Mouse (Mus musculus): ENCODE measurements around the gene Etl4. TPM values are rescaled to one million over a fixed set of nuclear protein-coding genes. Genes with fewer than 3 reads are reported as not detected.

The Etl4 gene
- polyA plus RNA-seq, 1 experiment, result 8.2 TPM

DNA sequence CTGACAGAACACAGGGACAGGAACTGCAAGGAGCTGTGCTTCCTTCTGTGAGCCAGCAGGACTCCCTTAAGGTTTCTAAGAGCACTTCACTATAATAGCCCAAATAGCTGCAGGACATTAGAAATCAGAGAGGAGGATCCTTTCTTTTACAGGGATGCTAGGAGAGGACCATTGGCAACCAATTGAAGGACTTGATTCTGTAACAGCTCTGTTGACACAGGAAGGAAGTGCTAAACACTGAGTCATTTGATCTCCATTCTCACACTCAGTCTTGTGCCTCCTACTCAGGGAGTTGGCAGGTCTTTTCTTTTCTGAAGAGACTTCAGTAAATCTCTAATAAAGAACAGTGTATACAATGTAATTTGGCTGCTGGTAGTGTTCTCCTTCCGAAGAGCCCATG is 838.9 kb downstream of the Etl4 start:
- WGBS, result 57% methylated on average over 1 of the region's 1 CpGs
- no peak overlapping the region for H3K27ac ChIP-seq (ENCODE audit: control insufficient read depth, insufficient read depth, low read depth, low read length, poor library complexity)

DNA sequence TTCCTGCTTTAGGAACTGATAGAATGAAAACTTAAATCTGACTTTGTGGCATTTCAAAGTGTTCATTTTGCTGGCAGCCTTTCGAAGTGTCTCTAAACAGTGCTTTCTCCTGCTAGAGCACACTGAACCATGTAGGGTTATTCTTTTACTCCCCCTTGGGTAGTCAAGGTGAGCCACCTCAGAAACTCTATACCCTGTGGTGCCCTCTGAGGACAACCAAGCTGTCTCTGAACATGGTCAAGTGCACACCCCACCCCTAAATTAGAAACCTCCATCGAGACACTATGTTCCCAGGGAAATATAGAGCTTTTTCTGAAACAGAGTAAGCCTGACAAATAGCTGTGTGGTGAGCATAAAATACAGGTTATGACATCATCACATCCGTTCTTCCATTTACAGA is 840.1 kb downstream of the Etl4 start:
- 71% methylated on average over 3 of the region's 3 CpGs for WGBS
- Histone ChIP-seq H3K4me1 (ENCODE audit: control insufficient read depth, insufficient read depth, low read length) (no peaks in the 10 kb centered on the region), H3K27ac (ENCODE audit: control insufficient read depth, insufficient read depth, low read depth, low read length, poor library complexity) (no peak overlapping the region), H3K4me3 (replicated peaks; ENCODE audit: control insufficient read depth, low read depth, low read length) (no peak overlapping the region)
- no peak for TF ChIP-seq POLR2A (IDR thresholded peaks at IDR 0.05; ENCODE audit: borderline replicate concordance, control insufficient read depth, low read depth, low read length)
- no peak for TF ChIP-seq CTCF (IDR thresholded peaks at IDR 0.05; ENCODE audit: control insufficient read depth, insufficient read depth, low read length)

More for the DNA sequence above, 838.9 kb downstream of the Etl4 start:
- Histone ChIP-seq H3K4me1 (ENCODE audit: control insufficient read depth, insufficient read depth, low read length) (no peaks in the 10 kb centered on the region), H3K4me3 (replicated peaks; ENCODE audit: control insufficient read depth, low read depth, low read length) (no peak overlapping the region)
- no peak for TF ChIP-seq POLR2A (IDR thresholded peaks at IDR 0.05; ENCODE audit: borderline replicate concordance, control insufficient read depth, low read depth, low read length)
- no peak for TF ChIP-seq CTCF (IDR thresholded peaks at IDR 0.05; ENCODE audit: control insufficient read depth, insufficient read depth, low read length)

DNA sequence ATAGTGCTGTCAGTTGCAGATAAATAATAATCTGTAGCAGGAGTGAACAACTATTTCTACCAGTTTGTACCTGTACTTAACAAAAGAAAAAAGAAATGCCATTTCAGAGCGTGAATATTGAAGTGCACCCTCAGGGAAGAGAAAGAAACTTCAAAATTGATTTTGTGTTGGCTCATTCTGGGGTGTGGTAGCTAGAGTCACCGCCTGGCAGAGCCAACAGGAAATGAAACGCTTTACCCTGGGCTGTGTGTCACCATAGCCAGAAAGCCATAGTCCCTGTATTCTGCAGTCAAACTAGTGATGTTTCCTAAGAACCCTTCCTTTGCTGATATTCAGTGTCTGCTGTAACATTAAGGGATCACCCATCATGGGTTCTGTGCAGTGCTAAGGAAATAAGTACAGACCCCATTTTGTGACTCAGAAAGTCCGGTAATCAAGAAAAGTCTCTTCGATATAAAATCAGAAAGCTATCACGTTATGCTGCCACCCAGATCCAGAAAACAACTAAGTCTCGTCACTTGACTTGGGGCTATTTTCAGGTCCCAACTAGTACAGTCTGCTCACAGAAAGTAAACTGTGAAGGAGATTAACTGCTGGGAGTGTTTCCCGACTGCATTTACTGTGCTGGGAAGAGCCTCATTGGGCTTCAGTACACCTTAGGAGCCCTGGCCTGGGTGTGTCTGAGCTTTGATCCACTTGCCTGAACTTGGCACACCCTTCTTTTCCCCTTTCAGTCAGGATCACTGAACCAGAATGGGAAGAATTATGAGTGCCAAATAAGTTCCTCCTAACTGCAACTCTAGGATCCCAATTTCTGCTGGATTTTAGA is 843.9 kb downstream of the Etl4 start:
- Histone ChIP-seq H3K27ac (ENCODE audit: control insufficient read depth, insufficient read depth, low read depth, low read length, poor library complexity) (no peak overlapping the region), H3K4me3 (replicated peaks; ENCODE audit: control insufficient read depth, low read depth, low read length) (no peak overlapping the region), H3K4me1 (ENCODE audit: control insufficient read depth, insufficient read depth, low read length) (no peaks in the 10 kb centered on the region)
- 65% methylated on average over 8 of the region's 8 CpGs for WGBS
- no peak for TF ChIP-seq POLR2A (IDR thresholded peaks at IDR 0.05; ENCODE audit: borderline replicate concordance, control insufficient read depth, low read depth, low read length)
- no peak for TF ChIP-seq CTCF (IDR thresholded peaks at IDR 0.05; ENCODE audit: control insufficient read depth, insufficient read depth, low read length)

DNA sequence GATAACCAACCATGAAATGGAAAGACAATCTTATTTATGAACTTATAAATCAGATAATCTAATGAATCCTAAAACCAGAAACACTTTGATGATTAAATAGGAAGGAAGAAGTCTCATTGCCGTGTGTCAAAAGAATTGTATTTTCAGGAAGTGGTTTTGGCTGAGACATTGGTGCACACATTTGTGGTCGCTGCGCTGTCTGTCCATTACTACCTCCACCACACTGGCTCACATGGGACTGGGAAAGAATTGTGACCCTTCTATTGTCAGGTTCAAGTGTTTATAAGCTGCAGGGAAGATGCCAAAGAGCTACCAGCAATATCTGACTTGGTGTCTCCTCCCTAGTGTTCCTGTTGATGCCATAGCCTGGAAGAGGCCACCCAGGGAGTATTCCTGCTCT is 847.4 kb downstream of the Etl4 start:
- TF ChIP-seq CTCF (IDR thresholded peaks at IDR 0.05; ENCODE audit: control insufficient read depth, insufficient read depth, low read length) (no peak), POLR2A (IDR thresholded peaks at IDR 0.05; ENCODE audit: borderline replicate concordance, control insufficient read depth, low read depth, low read length) (no peak)
- Histone ChIP-seq H3K4me3 (replicated peaks; ENCODE audit: control insufficient read depth, low read depth, low read length) (no peak overlapping the region), H3K27ac (ENCODE audit: control insufficient read depth, insufficient read depth, low read depth, low read length, poor library complexity) (no peak overlapping the region), H3K4me1 (ENCODE audit: control insufficient read depth, insufficient read depth, low read length) (no peaks in the 10 kb centered on the region)
- WGBS, result 5% methylated on average over 3 of the region's 3 CpGs

DNA sequence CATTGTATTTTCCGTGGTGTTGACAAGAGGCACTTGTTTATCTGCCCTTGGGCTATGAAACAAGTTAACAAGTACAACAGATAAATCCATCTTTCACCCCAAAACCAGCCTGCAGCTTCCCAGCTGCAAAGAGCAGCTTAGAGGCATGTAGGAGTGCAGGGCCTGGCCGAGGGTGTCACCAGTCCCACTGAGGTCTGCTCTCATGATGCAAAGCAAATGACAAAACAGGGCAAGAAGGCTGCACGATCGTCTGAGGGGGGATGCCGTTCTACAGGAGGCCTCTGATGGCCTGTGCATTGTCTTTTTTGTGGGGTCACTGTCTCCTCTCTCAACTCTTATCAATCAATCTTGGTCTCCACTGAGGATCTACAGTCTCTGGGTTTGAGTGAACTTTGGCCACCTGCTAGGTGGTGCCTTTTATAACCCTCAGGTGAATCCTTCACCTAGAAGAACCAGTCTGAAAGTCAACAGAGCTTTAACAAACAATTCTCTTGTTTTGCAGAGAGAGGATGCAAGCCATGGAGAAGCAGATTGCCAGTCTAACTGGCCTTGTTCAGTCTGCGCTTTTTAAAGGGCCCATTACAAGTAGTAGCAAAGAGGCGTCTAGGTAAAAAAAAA is 849.6 kb downstream of the Etl4 start:
- 78% methylated on average over 7 of the region's 7 CpGs for WGBS
- no peak overlapping the region for H3K4me3 ChIP-seq (replicated peaks; ENCODE audit: control insufficient read depth, low read depth, low read length)
- TF ChIP-seq POLR2A (IDR thresholded peaks at IDR 0.05; ENCODE audit: borderline replicate concordance, control insufficient read depth, low read depth, low read length), result no peak
- no peak for TF ChIP-seq CTCF (IDR thresholded peaks at IDR 0.05; ENCODE audit: control insufficient read depth, insufficient read depth, low read length)

DNA sequence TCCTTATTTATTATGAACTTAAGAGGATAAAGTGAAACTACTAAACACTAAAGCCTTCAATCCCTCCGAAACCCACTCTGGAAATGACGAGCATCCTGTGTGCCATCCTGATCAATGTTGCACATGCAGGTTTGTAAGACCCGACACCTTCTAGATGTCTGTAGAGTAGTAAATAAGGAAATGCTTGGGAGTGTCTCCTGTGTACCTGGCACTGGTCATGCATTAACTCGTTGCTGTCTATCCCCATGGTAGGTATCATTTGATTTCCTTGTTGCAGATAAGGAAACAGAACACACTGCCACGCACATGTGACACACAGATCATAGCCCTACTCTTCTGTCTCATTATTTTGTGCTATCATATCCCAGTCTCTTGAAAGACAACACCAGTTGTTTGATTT is 851.7 kb downstream of the Etl4 start:
- Histone ChIP-seq H3K27ac (ENCODE audit: control insufficient read depth, insufficient read depth, low read depth, low read length, poor library complexity) (no peak overlapping the region), H3K4me1 (ENCODE audit: control insufficient read depth, insufficient read depth, low read length) (no peaks in the 10 kb centered on the region), H3K4me3 (replicated peaks; ENCODE audit: control insufficient read depth, low read depth, low read length) (no peak overlapping the region)
- 80% methylated on average over 5 of the region's 5 CpGs for WGBS
- TF ChIP-seq CTCF (IDR thresholded peaks at IDR 0.05; ENCODE audit: control insufficient read depth, insufficient read depth, low read length) (no peak), POLR2A (IDR thresholded peaks at IDR 0.05; ENCODE audit: borderline replicate concordance, control insufficient read depth, low read depth, low read length) (no peak)

More for the DNA sequence above, 849.6 kb downstream of the Etl4 start:
- Histone ChIP-seq H3K4me1 (ENCODE audit: control insufficient read depth, insufficient read depth, low read length) (no peaks in the 10 kb centered on the region), H3K27ac (ENCODE audit: control insufficient read depth, insufficient read depth, low read depth, low read length, poor library complexity) (no peak overlapping the region; the same call in 1 of the 2 replicates)

DNA sequence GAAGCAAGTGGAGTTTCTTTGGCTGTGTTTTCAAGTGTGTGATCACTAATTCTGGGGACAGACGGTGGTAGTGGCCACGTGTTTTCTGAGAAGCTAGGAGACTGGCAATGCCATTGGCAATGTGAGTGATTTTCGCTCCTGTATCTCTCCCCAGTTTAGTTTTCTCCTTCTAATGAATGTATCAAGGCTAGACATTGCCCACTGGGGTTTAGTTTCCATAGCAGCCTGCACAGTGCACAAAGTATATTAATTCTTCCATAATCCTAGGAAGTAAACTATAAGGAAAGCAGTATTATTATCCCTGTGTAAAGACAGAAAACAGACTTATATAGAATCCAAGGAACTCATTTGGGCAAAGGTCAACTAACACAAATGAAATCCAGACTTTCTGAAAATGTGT is 852.2 kb downstream of the Etl4 start:
- no peaks in the 10 kb centered on the region for H3K4me1 ChIP-seq (ENCODE audit: control insufficient read depth, insufficient read depth, low read length)
- H3K4me3 ChIP-seq (replicated peaks; ENCODE audit: control insufficient read depth, low read depth, low read length), result no peak overlapping the region
- no peak overlapping the region for H3K27ac ChIP-seq (ENCODE audit: control insufficient read depth, insufficient read depth, low read depth, low read length, poor library complexity)
- 78% methylated on average over 3 of the region's 3 CpGs for WGBS
- TF ChIP-seq POLR2A (IDR thresholded peaks at IDR 0.05; ENCODE audit: borderline replicate concordance, control insufficient read depth, low read depth, low read length) (no peak), CTCF (IDR thresholded peaks at IDR 0.05; ENCODE audit: control insufficient read depth, insufficient read depth, low read length) (no peak)

DNA sequence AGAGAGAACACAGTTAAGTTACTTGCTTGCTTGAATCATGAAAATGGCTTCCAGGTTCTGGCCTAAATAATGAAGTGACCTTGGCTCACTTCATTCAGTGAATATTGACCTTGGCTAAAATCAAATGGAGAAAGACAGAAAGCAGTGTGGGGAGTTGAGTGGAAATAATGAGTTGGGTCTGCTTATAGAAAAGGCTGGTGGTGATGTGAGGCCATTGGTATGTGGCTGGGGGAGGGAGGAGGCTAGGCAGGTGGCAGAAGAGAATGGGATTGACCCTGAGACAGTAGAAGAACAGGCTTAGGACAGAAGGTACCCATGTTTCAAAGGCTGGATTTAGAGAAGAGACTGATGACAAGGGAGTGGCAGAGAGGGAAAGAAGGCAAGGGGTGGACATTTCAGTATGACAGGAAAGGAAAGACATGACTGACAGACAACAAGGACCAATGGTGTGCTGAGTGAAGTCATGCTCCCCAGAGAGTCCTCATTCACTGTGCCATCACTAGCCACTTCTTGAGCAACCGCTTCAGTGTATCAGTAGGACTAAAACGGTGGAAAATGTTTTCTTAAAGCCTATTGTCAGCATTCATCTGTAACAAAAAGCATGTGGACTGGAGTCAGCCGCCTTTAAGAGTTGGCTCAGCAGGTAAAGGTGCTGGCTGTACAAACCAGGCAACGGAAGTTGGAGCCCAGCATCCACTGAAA is 854.1 kb downstream of the Etl4 start:
- WGBS, result 77% methylated on average over 4 of the region's 4 CpGs
- Histone ChIP-seq H3K4me1 (ENCODE audit: control insufficient read depth, insufficient read depth, low read length) (no peaks in the 10 kb centered on the region), H3K27ac (ENCODE audit: control insufficient read depth, insufficient read depth, low read depth, low read length, poor library complexity) (no peak overlapping the region), H3K4me3 (replicated peaks; ENCODE audit: control insufficient read depth, low read depth, low read length) (no peak overlapping the region)
- TF ChIP-seq CTCF (IDR thresholded peaks at IDR 0.05; ENCODE audit: control insufficient read depth, insufficient read depth, low read length) (no peak), POLR2A (IDR thresholded peaks at IDR 0.05; ENCODE audit: borderline replicate concordance, control insufficient read depth, low read depth, low read length) (no peak)

Data from bone marrow, adult 2 months (tissue).